9 mouse cellular contexts compared by ENCODE assay signal in genomic region chr10:26494380-26494781, GRCm38 (mm10).
DNase-seq lines count a peak whose midpoint lies in the region; ATAC-seq and TF ChIP-seq lines count a peak whose summit lies in the region.
"Had no signal": no experiment of that assay in that cellular context is flagged by ENCODE, and none has a peak within 500 bp of the region (broad histone marks: within the 10 kb centered on the region; RNA-seq: fewer than 3 reads in every experiment).

No protein-coding gene starts in this region.

- peak; percentile 51 for DNase-seq in neural tube, embryonic 11.5 days (ENCODE audit: low spot score)
- DNase-seq in adrenal gland, adult 18-20 months (ENCODE audit: low spot score in 2 of 2), result peak; percentile 50 to 55
- DNase-seq in frontal cortex, postnatal 25 days (ENCODE audit: low spot score in 2 of 2), result peak; percentile 15 to 20
- peak; percentile 43 for DNase-seq in liver, postnatal 0 days
- DNase-seq in right cerebral cortex, postnatal 25 days, result peak; percentile 17

- no peak overlapping the region for H3K27ac ChIP-seq in neural tube, embryonic 11.5 days (ENCODE audit: low read depth, low read length)
- no peak overlapping the region for H3K27ac ChIP-seq in neural tube, embryonic 15.5 days (replicated peaks)
- no peak overlapping the region for H3K27ac ChIP-seq in kidney, embryonic 15.5 days
- H3K27ac ChIP-seq in liver, postnatal 0 days (ENCODE audit: low read depth), result no peak overlapping the region

- H3K9ac ChIP-seq in neural tube, embryonic 11.5 days (ENCODE audit: low read length), result no peak overlapping the region
- no peak overlapping the region for H3K9ac ChIP-seq in neural tube, embryonic 15.5 days (replicated peaks)
- no peak overlapping the region for H3K9ac ChIP-seq in kidney, embryonic 15.5 days
- no peak overlapping the region for H3K9ac ChIP-seq in liver, postnatal 0 days (replicated peaks)

- peak; percentile 35; the same call in 1 of the 2 replicates for ATAC-seq in neural tube, embryonic 11.5 days (ENCODE audit: insufficient read depth, low FRiP score, low TSS enrichment)
- no peak for ATAC-seq in neural tube, embryonic 15.5 days (ENCODE audit: low FRiP score)
- ATAC-seq in kidney, embryonic 15.5 days (replicated peaks; ENCODE audit: low FRiP score), result 0 out of 2 replicates have a peak, but pooled peaks have one; percentile 29
- ATAC-seq in liver, postnatal 0 days, result 0 out of 2 replicates have a peak, but pooled peaks have one; percentile 17
- no peak for ATAC-seq in cerebellum, adult (ENCODE audit: insufficient number of reproducible peaks, low FRiP score, low TSS enrichment)

- no peaks in the 10 kb centered on the region for H3K9me3 ChIP-seq in neural tube, embryonic 11.5 days (ENCODE audit: control insufficient read depth, low read length)
- no peaks in the 10 kb centered on the region for H3K9me3 ChIP-seq in neural tube, embryonic 15.5 days (replicated peaks)
- no peaks in the 10 kb centered on the region for H3K9me3 ChIP-seq in kidney, embryonic 15.5 days (replicated peaks)
- H3K9me3 ChIP-seq in liver, postnatal 0 days (ENCODE audit: low read length), result no peaks in the 10 kb centered on the region

- H3K4me3 ChIP-seq in neural tube, embryonic 11.5 days (ENCODE audit: low read depth, low read length), result no peak overlapping the region
- H3K4me3 ChIP-seq in neural tube, embryonic 15.5 days (replicated peaks), result no peak overlapping the region
- no peak overlapping the region for H3K4me3 ChIP-seq in kidney, embryonic 15.5 days (replicated peaks)
- peak overlapping the region; percentile 30 for H3K4me3 ChIP-seq in liver, postnatal 0 days (ENCODE audit: low read depth, low read length)
- H3K4me3 ChIP-seq: myocyte had no signal

- peak; percentile 72 for TF ChIP-seq CTCF in liver, postnatal 0 days (IDR thresholded peaks at IDR 0.05; ENCODE audit: low read depth)

- 73% methylated on average over 9 of the region's 9 CpGs for WGBS in neural tube, embryonic 11.5 days
- WGBS in neural tube, embryonic 15.5 days, result 69% methylated on average over 9 of the region's 9 CpGs
- 61% methylated on average over 9 of the region's 9 CpGs for WGBS in kidney, embryonic 15.5 days
- WGBS in liver, postnatal 0 days (ENCODE audit: insufficient replicate concordance), result 35% methylated on average over 9 of the region's 9 CpGs

- no peaks in the 10 kb centered on the region for H3K36me3 ChIP-seq in neural tube, embryonic 11.5 days (ENCODE audit: control insufficient read depth, insufficient read depth, low read length)
- no peaks in the 10 kb centered on the region for H3K36me3 ChIP-seq in neural tube, embryonic 15.5 days
- H3K36me3 ChIP-seq in kidney, embryonic 15.5 days, result no peaks in the 10 kb centered on the region
- H3K36me3 ChIP-seq in liver, postnatal 0 days (replicated peaks; ENCODE audit: insufficient read depth, low read length), result no peaks in the 10 kb centered on the region

- TF ChIP-seq EP300 in liver, postnatal 0 days (IDR thresholded peaks at IDR 0.05; ENCODE audit: low read depth), result no peak

- no peaks in the 10 kb centered on the region for H3K4me1 ChIP-seq in neural tube, embryonic 11.5 days (ENCODE audit: control insufficient read depth, insufficient read depth, low read length)
- H3K4me1 ChIP-seq in neural tube, embryonic 15.5 days, result no peaks in the 10 kb centered on the region
- H3K4me1 ChIP-seq in kidney, embryonic 15.5 days, result no peaks in the 10 kb centered on the region
- H3K4me1 ChIP-seq in liver, postnatal 0 days (ENCODE audit: insufficient read depth), result no peaks in the 10 kb centered on the region

- H3K4me2 ChIP-seq in neural tube, embryonic 11.5 days (ENCODE audit: low read depth), result no peak overlapping the region
- H3K4me2 ChIP-seq in neural tube, embryonic 15.5 days, result no peak overlapping the region
- no peak overlapping the region for H3K4me2 ChIP-seq in kidney, embryonic 15.5 days
- H3K4me2 ChIP-seq in liver, postnatal 0 days (ENCODE audit: low read depth, low read length), result peak overlapping the region; percentile 57

- H3K27me3 ChIP-seq in neural tube, embryonic 11.5 days (ENCODE audit: control insufficient read depth, insufficient read depth, low read length), result no peaks in the 10 kb centered on the region
- no peaks in the 10 kb centered on the region for H3K27me3 ChIP-seq in neural tube, embryonic 15.5 days (replicated peaks)
- no peaks in the 10 kb centered on the region for H3K27me3 ChIP-seq in kidney, embryonic 15.5 days
- no peaks in the 10 kb centered on the region for H3K27me3 ChIP-seq in liver, postnatal 0 days (ENCODE audit: insufficient read depth, low read length)

Comparison
In these comparisons a context has a peak if more than half of its experiments do, and no peak if none do; other contexts are left out.
1. ATAC-seq: peak in neural tube, embryonic 11.5 days (single experiment), kidney, embryonic 15.5 days (single experiment) and liver, postnatal 0 days (single experiment); none in neural tube, embryonic 15.5 days (single experiment) and cerebellum, adult (single experiment).
2. Peak in every context shown above with its lines, with median percentiles within 50 percentile points of each other: DNase-seq.